Mouse (Mus musculus) intestine, postnatal 0 days (tissue): ENCODE data around the gene Ppfibp2. TPM values are rescaled to one million over a fixed set of nuclear protein-coding genes. Genes with fewer than 3 reads are reported as not detected.
A peak's percentile ranks its signal among the peaks of the same experiment; 100 is the strongest.

Source experiments
- ATAC-seq: fragments of 200-750 bp; cut with Nextera tagmentation; 2 replicates; pipeline ENCODE4 v1.8.0; 2017; ENCODE audit warnings: mild to moderate bottlenecking, moderate TSS enrichment, moderate library complexity
- H3K27ac ChIP-seq: fragments of 300-500 bp; sonication (generic); 2 replicates; pipeline ENCODE4 v1.5.1; 2014; ENCODE audit warnings: mild to moderate bottlenecking, low read depth, low read length, moderate library complexity
- H3K27me3 ChIP-seq: fragments of 300-500 bp; sonication (generic); replicated peaks from 2 replicates; pipeline ENCODE4 v1.6.1; 2014; ENCODE audit warnings: low read length, mixed read lengths; ENCODE audit not compliant: control insufficient read depth, insufficient read depth
- H3K36me3 ChIP-seq: fragments of 300-500 bp; sonication (generic); 2 replicates; pipeline ENCODE4 v1.6.1; 2014; ENCODE audit warnings: mild to moderate bottlenecking, moderate library complexity; ENCODE audit not compliant: control insufficient read depth, insufficient read depth
- H3K4me1 ChIP-seq: fragments of 300-500 bp; sonication (generic); replicated peaks from 2 replicates; pipeline ENCODE4 v1.6.1; 2014; ENCODE audit warnings: antibody characterized with exemption, low read length, mixed read lengths; ENCODE audit not compliant: control insufficient read depth, insufficient read depth
- H3K4me2 ChIP-seq: fragments of 300-500 bp; sonication (generic); replicated peaks from 2 replicates; pipeline ENCODE4 v1.6.1; 2014; ENCODE audit warnings: low read depth, mild to moderate bottlenecking, moderate library complexity
- H3K4me3 ChIP-seq: fragments of 300-500 bp; sonication (generic); 2 replicates; pipeline ENCODE4 v1.5.1; 2014; ENCODE audit warnings: low read depth, low read length
- H3K9ac ChIP-seq: fragments of 300-500 bp; sonication (generic); 2 replicates; pipeline ENCODE4 v1.6.1; 2014; ENCODE audit warnings: mild to moderate bottlenecking, low read depth, low read length
- H3K9me3 ChIP-seq: fragments of 300-500 bp; sonication (generic); 2 replicates; pipeline ENCODE4 v1.6.1; 2016; ENCODE audit warnings: mixed run types; ENCODE audit not compliant: control insufficient read depth
- CTCF ChIP-seq: sonication (generic); IDR thresholded peaks from 2 replicates; pipeline ENCODE4 v1.5.1; 2016; ENCODE audit warnings: low read depth, mild to moderate bottlenecking, control low read depth, antibody characterized with exemption, moderate library complexity
- WGBS: fragments of 180-500 bp; shearing (Covaris S2); extraction: QIAGEN DNeasy Blood & Tissue Kit; methylation state at CpG from one replicate; pipeline ENCODE4 v1.1.7; 2014; 5-methylcytosine and 5-hydroxymethylcytosine counted together
- polyA plus RNA-seq: library from polyadenylated mRNA; unstranded; fragments of >200 nt; fragmentation: Nextera tagmentation; extraction: Ambion mirVana; gene quantifications from 2 replicates; pipeline ENCODE4 v1.2.1, GENCODE M21; 2015

Ppfibp2 gene
- polyA plus RNA-seq, 1 experiment from 2014 or later: 9.8 TPM

DNA sequence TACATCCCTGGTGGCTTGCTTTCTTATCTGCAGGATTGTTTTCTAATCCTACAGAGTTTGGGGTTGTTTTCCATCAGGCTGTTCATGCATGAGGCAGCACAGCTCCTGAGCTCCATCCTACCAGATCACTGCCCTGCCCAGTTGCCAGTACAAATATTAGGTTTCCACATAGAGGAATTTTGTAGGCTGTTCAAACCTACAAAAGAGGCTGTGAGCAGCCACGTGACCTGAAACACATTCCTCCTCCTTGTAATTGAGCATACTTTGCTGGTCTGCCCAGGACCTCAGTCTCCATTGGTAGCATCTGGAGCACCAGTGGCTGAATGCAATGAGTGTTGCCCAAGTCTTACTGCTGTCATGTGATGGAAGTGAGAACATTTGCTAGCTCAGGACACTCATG, 104.9 kb downstream of the Ppfibp2 start:
- no peak for TF ChIP-seq CTCF
- WGBS: 48% methylated on average over 1 of the region's 1 CpGs
- ATAC-seq: no peak
- no peaks in the 10 kb centered on the region for H3K27me3 ChIP-seq
- no peaks in the 10 kb centered on the region for H3K9me3 ChIP-seq
- no peak overlapping the region for H3K27ac ChIP-seq
- H3K4me3 ChIP-seq: no peak overlapping the region
- no peak overlapping the region for H3K4me2 ChIP-seq
- peaks cover 7% of the 10 kb centered on the region for H3K36me3 ChIP-seq
- H3K4me1 ChIP-seq: no peaks in the 10 kb centered on the region; the same call in 1 of the 2 replicates
- no peak overlapping the region for H3K9ac ChIP-seq

DNA sequence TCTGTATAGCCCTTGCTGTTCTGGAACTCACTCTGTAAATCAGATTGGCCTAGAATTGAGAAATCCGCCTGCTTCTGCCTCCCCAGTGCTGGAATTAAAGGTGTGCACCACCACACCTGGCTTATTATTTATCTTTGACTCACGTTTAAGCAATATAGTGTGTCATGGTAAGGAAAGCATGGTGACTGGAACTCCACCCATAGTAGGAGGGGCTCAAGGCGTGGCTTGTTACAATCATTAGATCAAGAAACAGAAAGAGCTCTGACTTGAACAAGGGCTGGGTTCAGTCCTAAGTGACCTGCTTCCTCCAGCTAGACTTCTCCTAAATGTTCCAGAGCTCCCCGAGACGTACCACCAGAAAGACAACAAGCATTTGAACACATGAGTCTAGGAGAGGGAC, 105.6 kb downstream of the Ppfibp2 start:
- H3K27ac ChIP-seq: no peak overlapping the region
- H3K4me1 ChIP-seq: no peaks in the 10 kb centered on the region; the same call in 1 of the 2 replicates
- H3K4me2 ChIP-seq: no peak overlapping the region
- H3K27me3 ChIP-seq: no peaks in the 10 kb centered on the region
- 72% methylated on average over 5 of the region's 5 CpGs for WGBS
- no peak overlapping the region for H3K4me3 ChIP-seq
- H3K36me3 ChIP-seq: peaks cover 7% of the 10 kb centered on the region
- no peak for TF ChIP-seq CTCF
- ATAC-seq: peak; percentile 44
- H3K9me3 ChIP-seq: no peaks in the 10 kb centered on the region
- H3K9ac ChIP-seq: no peak overlapping the region

DNA sequence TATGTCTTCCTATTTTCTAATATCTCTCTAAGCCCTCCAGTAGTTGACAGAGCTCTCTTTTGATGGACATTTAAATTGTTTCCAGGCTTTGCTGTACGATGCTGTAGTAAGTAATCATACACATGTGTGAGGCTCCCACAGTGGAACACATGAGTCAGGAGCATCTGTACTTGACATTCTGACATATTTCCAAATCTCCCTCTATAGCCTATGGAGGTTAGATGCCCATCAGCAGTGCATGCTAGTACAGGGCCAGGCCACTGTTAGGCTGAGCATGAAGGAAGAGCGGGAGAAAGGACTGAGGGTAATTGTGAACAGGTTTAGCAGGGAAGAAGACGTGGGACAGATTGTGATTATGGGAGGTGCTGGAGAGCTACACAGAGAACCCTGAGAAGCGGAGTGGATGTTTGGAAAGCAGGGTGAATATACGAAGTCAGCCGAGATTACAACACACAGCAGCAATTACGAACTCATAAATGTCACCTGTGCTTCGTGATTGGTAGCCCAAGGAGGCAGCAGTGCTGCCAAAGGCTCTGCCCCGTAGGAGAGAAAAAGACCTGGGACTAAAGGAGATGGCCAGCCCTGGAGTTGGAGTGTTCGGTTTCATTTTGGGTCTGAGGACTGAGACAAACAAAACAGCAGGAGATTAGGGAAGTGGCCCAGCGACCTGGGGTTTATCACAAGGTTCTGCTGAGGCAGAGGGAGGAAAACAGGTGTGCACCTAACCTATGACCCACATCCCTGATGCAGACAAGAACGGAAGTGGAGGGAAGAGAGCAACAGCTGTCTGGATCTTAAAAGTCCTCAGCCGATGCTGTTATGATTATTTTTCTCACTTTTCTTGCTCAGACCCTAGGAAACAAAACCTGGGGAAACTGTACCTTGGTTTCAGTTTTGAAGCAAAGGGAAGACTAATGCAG, 107.7 kb downstream of the Ppfibp2 start:
- ATAC-seq: peak; percentile 79
- Histone ChIP-seq H3K9me3 (no peaks in the 10 kb centered on the region), H3K4me1 (no peaks in the 10 kb centered on the region; the same call in 1 of the 2 replicates), H3K9ac (no peak overlapping the region), H3K27me3 (no peaks in the 10 kb centered on the region), H3K4me3 (no peak overlapping the region), H3K36me3 (peaks cover 9% of the 10 kb centered on the region), H3K4me2 (peak overlapping the region; percentile 37; the same call in 1 of the 2 replicates), H3K27ac (peak overlapping the region; percentile 2; the same call in 1 of the 2 replicates)
- 28% methylated on average over 13 of the region's 13 CpGs for WGBS
- TF ChIP-seq CTCF: no peak

DNA sequence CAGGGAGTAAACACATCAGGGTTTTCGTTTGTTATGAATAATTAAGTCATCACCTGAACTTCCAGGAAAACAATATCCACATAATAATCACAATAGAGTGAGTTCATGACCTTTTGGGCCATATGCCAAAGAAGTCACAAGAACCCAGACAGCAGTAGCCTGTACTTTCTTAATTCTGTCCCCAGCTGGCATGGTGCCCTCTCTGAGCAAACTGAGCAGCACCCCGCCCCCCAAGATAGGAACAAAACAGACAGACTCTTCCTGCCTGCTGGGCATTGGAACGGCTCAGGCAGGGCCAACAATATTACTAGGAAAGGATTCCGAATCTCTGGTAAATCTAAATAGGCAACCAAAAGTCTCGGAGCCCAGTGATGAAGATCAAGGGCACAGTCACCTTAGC, 110.9 kb downstream of the Ppfibp2 start:
- no peak for ATAC-seq
- Histone ChIP-seq H3K27me3 (no peaks in the 10 kb centered on the region), H3K27ac (no peak overlapping the region), H3K9me3 (no peaks in the 10 kb centered on the region), H3K9ac (no peak overlapping the region), H3K4me2 (no peak overlapping the region), H3K4me1 (no peaks in the 10 kb centered on the region; the same call in 1 of the 2 replicates), H3K4me3 (no peak overlapping the region), H3K36me3 (0 out of 2 replicates have a peak, but pooled peaks cover 5% of the 10 kb centered on the region)
- no peak for TF ChIP-seq CTCF
- WGBS: 60% methylated on average over 5 of the region's 5 CpGs

- no peak overlapping the region for H3K27ac ChIP-seq
- H3K4me2 ChIP-seq: no peak overlapping the region
- H3K9ac ChIP-seq: no peak overlapping the region
- TF ChIP-seq CTCF: no peak
- no peak for ATAC-seq
- no peaks in the 10 kb centered on the region for H3K27me3 ChIP-seq
- H3K9me3 ChIP-seq: no peaks in the 10 kb centered on the region
- 61% methylated on average over 9 of the region's 9 CpGs for WGBS
- no peak overlapping the region for H3K4me3 ChIP-seq
- H3K36me3 ChIP-seq: 0 out of 2 replicates have a peak, but pooled peaks cover 5% of the 10 kb centered on the region
- no peaks in the 10 kb centered on the region; the same call in 1 of the 2 replicates for H3K4me1 ChIP-seq
Observed at GRCm38 (mm10) chr7:107707650-107708049, 112.6 kb downstream of the Ppfibp2 start.

- H3K9me3 ChIP-seq: no peaks in the 10 kb centered on the region
- 2% methylated on average over 10 of the region's 10 CpGs for WGBS
- peak overlapping the region; percentile 28; the same call in 1 of the 2 replicates for H3K27ac ChIP-seq
- 0 out of 2 replicates have a peak, but pooled peaks cover 5% of the 10 kb centered on the region for H3K36me3 ChIP-seq
- peak overlapping the region; percentile 8; the same call in 1 of the 2 replicates for H3K4me3 ChIP-seq
- ATAC-seq: peak; percentile 93
- H3K27me3 ChIP-seq: no peaks in the 10 kb centered on the region
- H3K4me1 ChIP-seq: no peaks in the 10 kb centered on the region; the same call in 1 of the 2 replicates
- H3K4me2 ChIP-seq: peak overlapping the region; percentile 50
- H3K9ac ChIP-seq: no peak overlapping the region
- TF ChIP-seq CTCF: peak; percentile 85
Observed at GRCm38 (mm10) chr7:107708491-107709112, 113.6 kb downstream of the Ppfibp2 start.
